Mouse (Mus musculus) telencephalon, adult 2 months (tissue): ENCODE measurements around the gene Zfp53.

Experiments used
- DNase-seq: peaks from one replicate; pipeline ENCODE4 v3.0.0-alpha.2; 2011; ENCODE audit warnings: low read depth, low spot score

Gene Zfp53

DNA sequence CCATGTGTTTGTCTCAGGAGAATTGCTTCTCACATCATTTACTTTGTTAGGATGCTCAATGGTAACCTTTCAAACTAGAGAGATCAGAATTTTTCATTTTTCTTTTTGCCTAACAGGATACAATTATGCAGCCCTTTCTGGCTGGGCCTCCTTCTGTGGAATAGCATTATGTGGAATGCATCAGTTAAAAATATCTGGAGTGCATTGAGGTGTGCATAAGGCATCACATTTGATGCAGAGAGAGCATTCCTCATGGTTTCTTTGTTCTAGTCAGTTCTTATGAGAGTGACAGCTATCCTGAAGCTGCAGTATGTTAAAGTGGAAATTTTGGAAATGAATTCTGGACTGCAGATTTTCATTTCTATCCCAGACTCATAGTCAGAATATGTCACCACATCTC lies 37.5 kb downstream of the Zfp53 start:
- no peak for DNase-seq

GRCm38 (mm10) chr17:21530645-21531330 lies 42.0 kb downstream of the Zfp53 start:
- no peak for DNase-seq

DNA sequence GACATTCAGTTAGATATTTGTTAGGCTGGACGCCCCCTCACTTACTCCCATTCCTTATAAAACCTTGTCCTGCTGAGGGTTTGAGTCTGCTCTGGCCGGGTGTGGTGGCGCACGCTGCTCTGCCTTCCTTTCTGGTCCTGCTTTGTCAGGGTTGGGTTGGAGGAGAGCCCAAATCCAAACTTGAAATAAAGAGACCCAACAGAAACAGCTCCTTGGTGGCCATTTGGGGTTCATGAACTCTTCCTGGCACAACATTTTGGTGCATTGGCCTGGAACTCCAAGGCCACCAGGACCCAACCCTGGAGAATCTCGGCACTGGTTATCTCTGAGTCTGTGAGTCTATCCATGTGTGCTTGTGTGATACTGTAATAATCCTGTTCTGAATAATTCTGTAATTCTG lies 42.8 kb downstream of the Zfp53 start:
- DNase-seq: no peak

GRCm38 (mm10) chr17:21532101-21532951 lies 43.5 kb downstream of the Zfp53 start:
- peak; percentile 90 for DNase-seq

GRCm38 (mm10) chr17:21533961-21534360 lies 45.2 kb downstream of the Zfp53 start:
- no peak for DNase-seq

DNA sequence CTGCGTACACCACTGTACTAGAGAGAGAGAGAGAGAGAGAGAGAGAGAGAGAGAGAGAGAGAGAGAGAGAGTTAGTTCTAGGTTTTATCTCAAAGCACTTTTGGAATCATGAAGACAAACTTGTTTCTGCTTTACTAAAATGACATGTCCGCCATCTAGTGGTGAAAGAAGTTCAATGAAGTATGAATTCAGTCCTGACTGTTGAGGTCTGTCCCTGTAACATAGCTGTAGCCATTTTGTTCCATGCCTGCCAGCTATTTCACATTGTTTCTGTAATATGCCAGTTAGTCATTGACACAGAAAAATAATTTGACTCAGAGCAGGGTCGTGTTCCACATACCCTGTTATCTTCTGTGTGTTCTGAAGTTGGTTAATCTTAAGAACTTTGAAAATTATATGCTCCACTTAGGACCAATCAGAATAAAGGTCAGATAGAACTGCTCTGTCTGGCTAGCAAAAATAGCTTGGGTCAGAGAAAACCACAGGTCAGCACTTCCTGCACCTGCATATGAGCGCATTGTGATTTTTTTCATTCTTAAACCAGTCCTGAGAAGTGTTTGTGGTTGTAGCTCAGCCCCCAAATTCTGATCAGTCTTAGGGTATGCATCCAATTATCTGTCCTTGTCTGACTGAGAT lies 45.8 kb downstream of the Zfp53 start:
- peak; percentile 84 for DNase-seq

DNA sequence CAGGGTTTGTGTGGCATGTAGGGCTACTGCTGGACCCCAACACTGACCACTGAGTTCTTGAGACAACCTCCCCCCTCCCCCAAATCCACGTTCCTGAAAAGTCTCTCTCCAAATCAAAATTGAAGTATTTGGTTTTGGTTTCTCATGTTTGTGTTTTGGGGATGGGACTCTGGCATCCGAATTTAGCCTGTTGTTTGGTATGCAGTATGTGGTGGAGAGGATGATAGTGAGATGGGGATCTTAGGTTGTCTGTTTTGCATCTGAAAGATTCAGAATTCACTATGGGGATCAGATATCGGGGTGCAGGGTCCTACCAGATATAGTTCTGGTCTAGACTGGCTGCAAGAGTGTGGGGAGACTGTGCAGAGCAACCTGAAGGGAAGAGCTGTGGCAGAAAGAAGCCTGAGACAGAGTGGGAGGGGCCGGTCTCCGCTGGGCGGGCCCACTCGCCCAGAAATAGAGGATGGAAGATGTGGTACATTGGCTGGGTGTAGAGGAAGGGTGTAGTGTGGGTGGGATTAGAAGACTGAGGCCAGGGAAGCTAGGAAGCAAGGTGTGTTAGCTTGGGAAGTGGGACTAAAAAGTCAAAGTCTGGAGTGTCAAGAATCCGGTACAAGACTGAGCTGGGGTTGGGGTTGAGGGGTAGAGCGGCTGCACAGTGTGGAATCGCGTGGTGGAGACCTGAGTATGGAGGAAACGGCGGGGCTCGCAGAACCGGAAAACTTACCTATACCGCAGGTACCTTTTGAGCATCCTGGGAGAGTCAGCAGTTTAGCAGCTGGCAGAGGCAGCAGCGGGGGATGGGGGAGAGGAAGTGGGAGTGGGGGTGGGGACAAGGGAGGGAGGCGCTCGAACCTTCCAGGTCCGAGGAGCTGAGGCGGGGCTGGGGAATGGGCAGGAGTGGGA lies 46.6 kb downstream of the Zfp53 start, which contains the start of gene Zfp52:
Gene Zfp52 (plus strand): TSS at position 444 of the 906 bp plus-strand sequence.
- DNase-seq: peak; percentile 46

- DNase-seq: no peak
Measured at GRCm38 (mm10) chr17:21536096-21536495, 47.3 kb downstream of the Zfp53 start.

DNA sequence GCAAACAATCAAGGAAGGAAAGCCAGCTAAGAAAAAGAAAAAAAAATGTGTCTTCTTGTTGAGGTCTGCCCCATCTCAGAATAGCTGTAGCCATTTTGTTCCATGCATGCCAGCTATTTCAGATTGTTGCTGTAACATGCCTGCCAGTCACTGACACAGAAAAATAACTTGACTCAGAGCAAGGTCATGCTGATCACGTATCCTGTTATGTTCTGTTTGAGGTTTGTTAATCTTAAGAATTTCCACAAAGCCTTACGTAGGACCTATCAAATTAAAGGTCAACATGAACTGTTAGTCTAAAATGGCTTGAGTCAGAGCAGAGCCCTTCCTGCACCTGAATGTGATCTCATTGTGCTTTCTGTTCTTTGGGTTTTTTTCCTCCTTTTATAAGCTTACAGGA lies 47.9 kb downstream of the Zfp53 start:
- no peak for DNase-seq

DNA sequence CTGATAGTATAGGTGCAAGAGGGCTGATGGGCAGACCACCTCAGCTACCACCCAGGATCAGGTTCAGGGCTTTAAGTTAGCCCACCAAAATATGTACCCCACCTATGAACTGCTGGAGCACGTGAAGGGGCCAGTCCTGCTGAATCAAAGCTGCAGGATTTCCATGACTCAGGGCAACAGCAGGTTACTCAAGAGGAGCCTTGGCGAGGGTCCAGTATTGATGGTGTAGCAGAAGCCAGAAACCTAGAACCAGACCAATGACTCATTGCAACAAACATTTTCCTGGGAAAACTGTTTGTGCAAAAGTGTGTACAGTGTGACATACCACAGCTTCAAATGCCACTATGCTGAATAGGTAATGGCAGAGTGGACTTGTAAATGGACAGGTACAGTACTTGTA lies 69.0 kb downstream of the Zfp53 start:
- no peak for DNase-seq
